ENCODE assay signal across 17 mouse cellular contexts in the genomic region with DNA sequence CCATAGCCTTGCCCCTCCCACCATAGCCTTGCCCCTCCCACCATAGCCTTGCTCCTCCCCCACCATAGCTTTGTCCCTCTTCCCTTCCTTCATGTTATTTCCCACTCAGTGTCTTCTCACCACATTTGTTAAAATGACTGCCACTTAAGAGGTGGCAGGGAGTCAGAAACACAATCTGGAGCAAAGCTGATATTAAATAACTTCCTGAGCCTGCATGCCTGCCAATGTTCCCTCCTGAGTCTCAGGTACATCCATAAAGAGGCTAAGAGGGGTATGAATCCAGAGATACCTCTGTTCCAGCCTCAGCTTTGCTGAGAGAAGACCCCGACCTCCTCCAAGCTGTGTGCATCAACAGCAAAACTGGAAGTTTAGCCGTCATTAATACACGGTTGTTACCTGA.
DNase-seq lines count a peak whose midpoint lies in the region; ATAC-seq lines count a peak whose summit lies in the region.
"Had no signal": no experiment of that assay in that cellular context is flagged by ENCODE, and none has a peak within 500 bp of the region (broad histone marks: within the 10 kb centered on the region; RNA-seq: fewer than 3 reads in every experiment).

No protein-coding gene starts in this region.

- no peak overlapping the region for H3K9ac ChIP-seq in forebrain, embryonic 16.5 days (replicated peaks; ENCODE audit: low read depth, low read length)
- H3K9ac ChIP-seq: embryonic facial prominence, embryonic 12.5 days; forebrain, embryonic 13.5 days; forebrain, embryonic 15.5 days had no signal

- no peaks in the 10 kb centered on the region for H3K9me3 ChIP-seq in forebrain, embryonic 16.5 days (ENCODE audit: control insufficient read depth, low read length)
- H3K9me3 ChIP-seq: embryonic facial prominence, embryonic 10.5 days; embryonic facial prominence, embryonic 12.5 days; forebrain, embryonic 13.5 days; forebrain, embryonic 15.5 days had no signal

- H3K4me2 ChIP-seq in forebrain, embryonic 16.5 days (ENCODE audit: low read length): no peak overlapping the region
- H3K4me2 ChIP-seq: embryonic facial prominence, embryonic 12.5 days; forebrain, embryonic 13.5 days; forebrain, embryonic 15.5 days had no signal

- 91% methylated on average over 3 of the region's 3 CpGs for WGBS in forebrain, embryonic 16.5 days

- peak; percentile 45 to 61 for DNase-seq in cerebellum, adult 18-20 months
- no peak for DNase-seq in cerebellum, postnatal 14 days
- peak; percentile 74 for DNase-seq in cerebellum, adult 9-10 months
- no peak for DNase-seq in cerebellum, postnatal 4 days (ENCODE audit: low spot score in 2 of 2)
- DNase-seq in cerebellum, postnatal 25 days: peak; percentile 47 to 57
- DNase-seq in cerebellum, adult 8-10 months: no peak
- DNase-seq in brain, adult 2 months (ENCODE audit: low read depth, low spot score): peak; percentile 76
- DNase-seq: adrenal gland, adult 2 months; adrenal gland, postnatal 10 days; adrenal gland, postnatal 25 days; gastrocnemius, adult 2 months; gastrocnemius, postnatal 10 days had no signal

- H3K27ac ChIP-seq in forebrain, embryonic 16.5 days (ENCODE audit: low read length): no peak overlapping the region
- H3K27ac ChIP-seq: embryonic facial prominence, embryonic 10.5 days; embryonic facial prominence, embryonic 12.5 days; forebrain, embryonic 13.5 days; forebrain, embryonic 15.5 days; gastrocnemius, adult 2 months had no signal

- H3K27me3 ChIP-seq in forebrain, embryonic 16.5 days (replicated peaks; ENCODE audit: control insufficient read depth, insufficient read depth, low read length): no peaks in the 10 kb centered on the region
- H3K27me3 ChIP-seq: forebrain, embryonic 13.5 days; forebrain, embryonic 15.5 days had no signal

- H3K4me1 ChIP-seq in forebrain, embryonic 16.5 days (replicated peaks; ENCODE audit: control insufficient read depth, insufficient read depth, low read length): peaks cover 22% of the 10 kb centered on the region
- H3K4me1 ChIP-seq: embryonic facial prominence, embryonic 12.5 days had no signal

- no peak overlapping the region for H3K4me3 ChIP-seq in forebrain, embryonic 16.5 days (replicated peaks; ENCODE audit: low read length)
- H3K4me3 ChIP-seq: embryonic facial prominence, embryonic 10.5 days; embryonic facial prominence, embryonic 12.5 days; forebrain, embryonic 13.5 days; forebrain, embryonic 15.5 days; gastrocnemius, adult 2 months had no signal

- no peak for ATAC-seq in forebrain, embryonic 16.5 days
- ATAC-seq: forebrain, embryonic 13.5 days; forebrain, embryonic 15.5 days had no signal

- no peaks in the 10 kb centered on the region for H3K36me3 ChIP-seq in forebrain, embryonic 16.5 days (ENCODE audit: control insufficient read depth, insufficient read depth)
- H3K36me3 ChIP-seq: embryonic facial prominence, embryonic 10.5 days; embryonic facial prominence, embryonic 12.5 days; forebrain, embryonic 15.5 days had no signal

Comparison
In these comparisons a context has a peak if more than half of its experiments do, and no peak if none do; other contexts are left out.
1. DNase-seq: peak in cerebellum, adult 18-20 months (2 of 2), cerebellum, adult 9-10 months (single experiment), cerebellum, postnatal 25 days (2 of 2) and brain, adult 2 months (single experiment); none in cerebellum, postnatal 14 days (0 of 2), cerebellum, postnatal 4 days (0 of 2) and cerebellum, adult 8-10 months (single experiment).